Mouse (Mus musculus): ENCODE data around the gene Vmn1r227. TPM values are rescaled to one million over a fixed set of nuclear protein-coding genes. Genes with fewer than 3 reads are reported as not detected.

Gene Vmn1r227
- not detected in 2 replicates for polyA plus RNA-seq (2012; ENCODE audit: insufficient read depth, insufficient read length, low replicate concordance, missing spikeins)

- 39% methylated on average over 1 of the region's 1 CpGs for WGBS
- Histone ChIP-seq H3K4me1 (ENCODE audit: control insufficient read depth, insufficient read depth, low read length) (no peaks in the 10 kb centered on the region), H3K27ac (ENCODE audit: insufficient read depth, low read depth, low read length) (no peak within 1 kb of the TSS), H3K4me3 (ENCODE audit: insufficient read depth, low read depth, low read length) (no peak within 1 kb of the TSS)
- TF ChIP-seq POLR2A (IDR thresholded peaks at IDR 0.05; ENCODE audit: insufficient read depth, low read depth, low read length) (no peak), CTCF (IDR thresholded peaks at IDR 0.05; ENCODE audit: insufficient read depth, low read depth, low read length) (no peak)
These were observed at the start of gene Vmn1r227 for GRCm38 (mm10) chr17:20729543-20729942. TSS of gene Vmn1r227 (plus strand) at chr17:20729843.

- TF ChIP-seq POLR2A (IDR thresholded peaks at IDR 0.05; ENCODE audit: insufficient read depth, low read depth, low read length) (no peak), CTCF (IDR thresholded peaks at IDR 0.05; ENCODE audit: insufficient read depth, low read depth, low read length) (no peak)
- Histone ChIP-seq H3K27ac (ENCODE audit: insufficient read depth, low read depth, low read length) (no peak within 1 kb of the TSS), H3K4me1 (ENCODE audit: control insufficient read depth, insufficient read depth, low read length) (no peaks in the 10 kb centered on the region), H3K4me3 (ENCODE audit: insufficient read depth, low read depth, low read length) (no peak within 1 kb of the TSS)
These were observed 47.1 kb upstream of the Vmn1r227 start, which contains the start of gene Vmn1r226 for GRCm38 (mm10) chr17:20682543-20682942. TSS of gene Vmn1r226 (plus strand) at chr17:20682843.

GRCm38 (mm10) chr17:20786057-20786456 is 56.4 kb downstream of the Vmn1r227 start, which contains the start of gene Vmn1r228:
TSS of gene Vmn1r228 (minus strand) at chr17:20786157.
- Histone ChIP-seq H3K4me3 (ENCODE audit: insufficient read depth, low read depth, low read length) (no peak within 1 kb of the TSS), H3K4me1 (ENCODE audit: control insufficient read depth, insufficient read depth, low read length) (no peaks in the 10 kb centered on the region), H3K27ac (ENCODE audit: insufficient read depth, low read depth, low read length) (no peak within 1 kb of the TSS)
- TF ChIP-seq POLR2A (IDR thresholded peaks at IDR 0.05; ENCODE audit: insufficient read depth, low read depth, low read length) (no peak), CTCF (IDR thresholded peaks at IDR 0.05; ENCODE audit: insufficient read depth, low read depth, low read length) (no peak)

Other genes starting within 250 kb of the Vmn1r227 start
- not detected in 2 replicates for gene Vmn2r108, start 248.5 kb upstream of the Vmn1r227 start, polyA plus RNA-seq (2012; ENCODE audit: insufficient read depth, insufficient read length, low replicate concordance, missing spikeins)
- gene Vmn1r225, start 231.7 kb upstream of the Vmn1r227 start, polyA plus RNA-seq (2012; ENCODE audit: insufficient read depth, insufficient read length, low replicate concordance, missing spikeins): not detected in 2 replicates
- gene Vmn2r109, start 165.1 kb upstream of the Vmn1r227 start, polyA plus RNA-seq (2012; ENCODE audit: insufficient read depth, insufficient read length, low replicate concordance, missing spikeins): not detected in 2 replicates
- gene Vmn2r110, start 133.4 kb upstream of the Vmn1r227 start, polyA plus RNA-seq (2012; ENCODE audit: insufficient read depth, insufficient read length, low replicate concordance, missing spikeins): not detected in 2 replicates
- gene Fpr-rs3, start 105.0 kb upstream of the Vmn1r227 start, polyA plus RNA-seq (2012; ENCODE audit: insufficient read depth, insufficient read length, low replicate concordance, missing spikeins): not detected in 2 replicates
- not detected in 2 replicates for gene Vmn1r226, start 47.0 kb upstream of the Vmn1r227 start, polyA plus RNA-seq (2012; ENCODE audit: insufficient read depth, insufficient read length, low replicate concordance, missing spikeins)
- not detected in 2 replicates for gene Vmn1r228, start 56.3 kb downstream of the Vmn1r227 start, polyA plus RNA-seq (2012; ENCODE audit: insufficient read depth, insufficient read length, low replicate concordance, missing spikeins)
- gene Vmn1r229, start 81.7 kb downstream of the Vmn1r227 start, polyA plus RNA-seq (2012; ENCODE audit: insufficient read depth, insufficient read length, low replicate concordance, missing spikeins): not detected in 2 replicates
- not detected in 2 replicates for gene Vmn1r230, start 110.6 kb downstream of the Vmn1r227 start, polyA plus RNA-seq (2012; ENCODE audit: insufficient read depth, insufficient read length, low replicate concordance, missing spikeins)
- gene Vmn1r231, start 175.2 kb downstream of the Vmn1r227 start, polyA plus RNA-seq (2012; ENCODE audit: insufficient read depth, insufficient read length, low replicate concordance, missing spikeins): not detected in 2 replicates
- not detected in 2 replicates for gene Vmn1r232, start 189.9 kb downstream of the Vmn1r227 start, polyA plus RNA-seq (2012; ENCODE audit: insufficient read depth, insufficient read length, low replicate concordance, missing spikeins)
- gene Ppp2r1a, start 215.5 kb downstream of the Vmn1r227 start, polyA plus RNA-seq (2012; ENCODE audit: insufficient read depth, insufficient read length, low replicate concordance, missing spikeins): 169 and 643 TPM in 2 replicates

Data from olfactory bulb, adult 2 months (tissue).